Mouse (Mus musculus) CH12.LX (cell line): ENCODE measurements at regions not wholly inside any gene's neighbourhood (a gene's known extent, or its start where the extent isn't known, plus 50 kb on each side); places are given as distances from the start of the nearest gene placed in this dataset.

Experiments used
- DNase-seq: peaks from one replicate; pipeline ENCODE4 v3.0.0-alpha.2; 2013; ENCODE audit errors: extremely low read depth
- H3K27ac ChIP-seq: 2 replicates; pipeline ENCODE4 v1.5.1; 2012; ENCODE audit warnings: low read depth, mild to moderate bottlenecking, control low read depth, moderate library complexity; ENCODE audit not compliant: insufficient read depth
- H3K27me3 ChIP-seq: replicated peaks from 2 replicates; pipeline ENCODE3; 2012; ENCODE audit warnings: inconsistent platforms
- H3K36me3 ChIP-seq, 2 experiments: replicated peaks in 1 of 2; 2 replicates each; pipeline versions ENCODE3 to v1.6.1; 2012; ENCODE audit warnings: inconsistent platforms in 1 of 2, low read length in 1 of 2, mild to moderate bottlenecking in 1 of 2, mixed read lengths in 1 of 2, moderate library complexity in 1 of 2; ENCODE audit not compliant: control insufficient read depth in 1 of 2, insufficient read depth in 1 of 2
- H3K4me1 ChIP-seq, 2 experiments: 2 replicates each; pipeline ENCODE4 v1.6.1; 2012; ENCODE audit warnings: inconsistent platforms in 1 of 2, moderate library complexity in 1 of 2; ENCODE audit not compliant: insufficient read depth in 2 of 2, control insufficient read depth in 1 of 2
- H3K4me2 ChIP-seq: 2 replicates; pipeline ENCODE4 v1.6.1; 2012; ENCODE audit warnings: low read depth, mild to moderate bottlenecking, control low read depth; ENCODE audit not compliant: poor library complexity, insufficient read depth, severe bottlenecking
- H3K4me3 ChIP-seq, 3 experiments: fragments of 150-350 bp in 1 of 3; sonication (generic) in 1 of 3; replicated peaks in 1 of 3; 2 replicates each; pipeline versions ENCODE3 to v1.5.1; 2011 to 2012; ENCODE audit warnings: low read depth in 2 of 3, low read length in 2 of 3, mild to moderate bottlenecking in 2 of 3, moderate library complexity in 2 of 3, control low read depth in 1 of 3, improper control_type of control experiment in 1 of 3, inconsistent platforms in 1 of 3, mixed read lengths in 1 of 3; ENCODE audit not compliant: poor library complexity in 1 of 3
- H3K79me2 ChIP-seq: replicated peaks from 2 replicates; pipeline ENCODE4 v1.6.1; 2012; ENCODE audit warnings: mild to moderate bottlenecking, moderate library complexity; ENCODE audit not compliant: control insufficient read depth, poor library complexity, insufficient read depth, severe bottlenecking; ENCODE audit errors: extremely low read depth
- H3K9ac ChIP-seq: 2 replicates; pipeline ENCODE4 v1.6.1; 2012; ENCODE audit warnings: low read depth, mild to moderate bottlenecking, control low read depth, moderate library complexity; ENCODE audit not compliant: insufficient read depth
- H3K9me3 ChIP-seq: replicated peaks from 2 replicates; pipeline ENCODE3; 2012; ENCODE audit warnings: low read length, inconsistent platforms, mixed read lengths
- BHLHE40 ChIP-seq: IDR thresholded peaks from 2 replicates; pipeline ENCODE4 v1.6.1; 2011; ENCODE audit warnings: mild to moderate bottlenecking, low read depth, low read length, improper control_type of control experiment
- CHD1 ChIP-seq: IDR thresholded peaks from 2 replicates; pipeline ENCODE4 v1.6.1; 2012; ENCODE audit warnings: low read depth, low read length, improper control_type of control experiment, inconsistent platforms
- CHD2 ChIP-seq: IDR thresholded peaks from 2 replicates; pipeline ENCODE4 v1.6.1; 2011; ENCODE audit warnings: low read length, improper control_type of control experiment
- E2F4 ChIP-seq: IDR thresholded peaks from 2 replicates; pipeline ENCODE4 v1.6.1; 2011; ENCODE audit warnings: low read depth, low read length, improper control_type of control experiment; ENCODE audit not compliant: insufficient replicate concordance
- ELF1 ChIP-seq: IDR thresholded peaks from 2 replicates; pipeline ENCODE4 v1.6.1; 2014; ENCODE audit warnings: low read depth, mild to moderate bottlenecking, inconsistent platforms, low read length, improper control_type of control experiment
- EP300 ChIP-seq: IDR thresholded peaks from 2 replicates; pipeline ENCODE4 v1.6.1; 2011; ENCODE audit warnings: low read length, improper control_type of control experiment
- IRF4 ChIP-seq: IDR thresholded peaks from 2 replicates; pipeline ENCODE4 v1.6.1; 2014; ENCODE audit warnings: low read depth, mild to moderate bottlenecking, inconsistent platforms, low read length, improper control_type of control experiment
- JUN ChIP-seq: IDR thresholded peaks from 2 replicates; pipeline ENCODE4 v1.6.1; 2011; ENCODE audit warnings: low read depth, mild to moderate bottlenecking, low read length, improper control_type of control experiment, moderate library complexity; ENCODE audit not compliant: insufficient read depth
- MAFK ChIP-seq: IDR thresholded peaks from 2 replicates; pipeline ENCODE4 v1.6.1; 2011; ENCODE audit warnings: low read length, improper control_type of control experiment; ENCODE audit not compliant: insufficient replicate concordance
- NELFE ChIP-seq: IDR thresholded peaks from 2 replicates; pipeline ENCODE4 v1.6.1; 2011; ENCODE audit warnings: low read depth, low read length, improper control_type of control experiment
- POLR2A ChIP-seq: IDR thresholded peaks from 2 replicates; pipeline ENCODE4 v1.6.1; 2011; ENCODE audit warnings: low read depth, mild to moderate bottlenecking, improper control_type of control experiment, low read length
- RCOR1 ChIP-seq: conservative IDR thresholded peaks from 2 replicates; pipeline ENCODE4 v1.6.1; 2012; ENCODE audit warnings: low read depth, mild to moderate bottlenecking, inconsistent platforms, low read length, improper control_type of control experiment
- SIN3A ChIP-seq: IDR thresholded peaks from 2 replicates; pipeline ENCODE4 v1.6.1; 2012; ENCODE audit warnings: low read length, improper control_type of control experiment, inconsistent platforms
- TBP ChIP-seq: conservative IDR thresholded peaks from 2 replicates; pipeline ENCODE4 v1.6.1; 2011; ENCODE audit warnings: low read depth, low read length, improper control_type of control experiment
- TCF12 ChIP-seq: IDR thresholded peaks from 2 replicates; pipeline ENCODE4 v1.6.1; 2014; ENCODE audit warnings: low read depth, mild to moderate bottlenecking, inconsistent platforms, low read length, improper control_type of control experiment
- USF1 ChIP-seq: IDR thresholded peaks from 2 replicates; pipeline ENCODE4 v1.6.1; 2014; ENCODE audit warnings: low read depth, mild to moderate bottlenecking, inconsistent platforms, low read length, improper control_type of control experiment
- USF2 ChIP-seq: conservative IDR thresholded peaks from 2 replicates; pipeline ENCODE4 v1.6.1; 2011; ENCODE audit warnings: low read depth, low read length, improper control_type of control experiment
- ZC3H11A ChIP-seq: IDR thresholded peaks from 2 replicates; pipeline ENCODE4 v1.6.1; 2012; ENCODE audit warnings: low read depth, mild to moderate bottlenecking, inconsistent platforms, low read length, improper control_type of control experiment
- ZKSCAN1 ChIP-seq: IDR thresholded peaks from 2 replicates; pipeline ENCODE4 v1.6.1; 2012; ENCODE audit warnings: low read depth, inconsistent platforms, low read length, improper control_type of control experiment, borderline replicate concordance
- ZMIZ1 ChIP-seq: IDR thresholded peaks from 2 replicates; pipeline ENCODE4 v1.6.1; 2012; ENCODE audit warnings: low read depth, mild to moderate bottlenecking, inconsistent platforms, low read length, improper control_type of control experiment
- ZNF384 ChIP-seq: IDR thresholded peaks from 2 replicates; pipeline ENCODE4 v1.6.1; 2012; ENCODE audit warnings: low read depth, low read length, improper control_type of control experiment, inconsistent platforms
- dilution Hi-C: fragments of 300-500 bp; cut with MboI; formaldehyde crosslinking; loops from 2 replicates; pipeline ENCODE4 v1.14.3; 2020; ENCODE audit warnings: low sequenced_read_pairs; ENCODE audit not compliant: extremely low pct_unique_long_range_greater_than_20kb, extremely low pct_ligation_motif_present
- in situ Hi-C: fragments of 300-500 bp; cut with MboI; formaldehyde crosslinking; loops from 3 replicates; pipeline ENCODE4 v1.14.3; 2019; ENCODE audit warnings: low sequenced_read_pairs, low pct_ligation_motif_present, low pct_unique_long_range_greater_than_20kb, mixed read lengths

GRCm38 (mm10) chr6:78825901-78826629, 357.4 kb upstream of the Reg3g start:
- Histone ChIP-seq H3K27ac (no peak overlapping the region), H3K9me3 (peaks cover 30% of the 10 kb centered on the region), H3K79me2 (no peaks in the 10 kb centered on the region), H3K36me3 (no peaks in the 10 kb centered on the region)
- TF ChIP-seq JUN = no peak
- no peak for TF ChIP-seq USF2
- TF ChIP-seq TCF12 = no peak
- TF ChIP-seq, all 38 proteins: peak for 0
- Histone ChIP-seq H3K27me3 (no peaks in the 10 kb centered on the region), H3K4me3 (no peak overlapping the region), H3K4me1 (no peaks in the 10 kb centered on the region), H3K9ac (no peak overlapping the region), H3K4me2 (no peak overlapping the region)
- dilution Hi-C loops = no loop called here
- no peak for DNase-seq
- in situ Hi-C loops = no loop called here

GRCm38 (mm10) chr6:78821251-78821650, 352.6 kb upstream of the Reg3g start:
- H3K9ac ChIP-seq = no peak overlapping the region
- dilution Hi-C loops = no loop called here
- no peak for TF ChIP-seq E2F4
- no peak for TF ChIP-seq RCOR1
- no peak for TF ChIP-seq ZC3H11A
- no peak for TF ChIP-seq BHLHE40
- TF ChIP-seq SIN3A = no peak
- no peak for TF ChIP-seq NELFE
- no peak for TF ChIP-seq MAFK
- no peak for TF ChIP-seq ZNF384
- TF ChIP-seq TBP = no peak
- no peak for TF ChIP-seq CHD1
- TF ChIP-seq ELF1 = no peak
- TF ChIP-seq USF1 = no peak
- TF ChIP-seq IRF4 = no peak
- TF ChIP-seq CHD2 = no peak
- no peak for TF ChIP-seq USF2
- no peak for TF ChIP-seq POLR2A
- no peak for TF ChIP-seq EP300
- no peak for TF ChIP-seq ZMIZ1
- no peak for TF ChIP-seq ZKSCAN1
- H3K36me3 ChIP-seq = no peaks in the 10 kb centered on the region
- no peak for DNase-seq
- H3K9me3 ChIP-seq = peaks cover 23% of the 10 kb centered on the region
- no peak overlapping the region for H3K4me3 ChIP-seq
- H3K27me3 ChIP-seq = no peaks in the 10 kb centered on the region
- H3K4me1 ChIP-seq = no peaks in the 10 kb centered on the region
- in situ Hi-C loops = no loop called here
- H3K4me2 ChIP-seq = no peak overlapping the region
- H3K79me2 ChIP-seq = no peaks in the 10 kb centered on the region
- no peak overlapping the region for H3K27ac ChIP-seq
